Mouse (Mus musculus): Measurements from ENCODE around the gene Tmem39a. TPM values are rescaled to one million over a fixed set of nuclear protein-coding genes. Genes with fewer than 3 reads are reported as not detected.

Gene Tmem39a
- total and polyA plus RNA-seq, 2 experiments from 2014 or later, result 23.3 to 28.7 TPM

DNA sequence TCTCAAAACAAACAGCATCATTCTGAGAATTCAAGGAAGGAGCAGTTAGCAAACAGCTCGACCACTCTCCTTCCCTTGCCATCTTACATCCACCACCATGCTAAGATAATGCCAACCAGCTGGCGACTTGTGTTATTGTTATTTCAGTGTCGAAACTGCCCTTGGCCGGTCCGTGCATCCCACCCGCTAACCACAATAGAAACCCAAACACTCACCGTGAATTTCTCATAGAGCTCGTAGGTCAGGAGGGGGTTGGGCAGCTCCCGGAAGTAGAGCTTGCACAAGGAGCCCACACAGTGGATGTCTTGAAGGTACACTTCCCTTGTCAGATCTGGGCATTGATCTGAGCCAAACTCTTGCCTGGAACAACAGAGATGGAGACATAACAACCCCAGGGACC, 78.2 kb downstream of the Tmem39a start:
- Histone ChIP-seq H3K36me3 (replicated peaks; ENCODE audit: control insufficient read depth, insufficient read depth, low read length) (peaks cover 61% of the 10 kb centered on the region), H3K4me3 (ENCODE audit: low read depth, low read length) (no peak overlapping the region), H3K9me3 (replicated peaks; ENCODE audit: control insufficient read depth, low read length) (no peaks in the 10 kb centered on the region), H3K4me2 (ENCODE audit: low read depth, low read length) (no peak overlapping the region), H3K9ac (replicated peaks; ENCODE audit: low read depth, low read length) (no peak overlapping the region), H3K27me3 (ENCODE audit: control insufficient read depth, insufficient read depth, low read length) (no peaks in the 10 kb centered on the region), H3K27ac (ENCODE audit: low read depth) (peak overlapping the region; percentile 50), H3K4me1 (ENCODE audit: control insufficient read depth, insufficient read depth) (peaks cover 7% of the 10 kb centered on the region; the same call in 1 of the 2 replicates)
- no peak for TF ChIP-seq CTCF (IDR thresholded peaks at IDR 0.05; ENCODE audit: low read depth)
- TF ChIP-seq EP300 (IDR thresholded peaks at IDR 0.05; ENCODE audit: low read depth), result no peak
- WGBS, result 65% methylated on average over 9 of the region's 9 CpGs
- peak; percentile 34; the same call in 1 of the 2 replicates for ATAC-seq (ENCODE audit: insufficient read depth, low read depth)
- no peak for DNase-seq (ENCODE audit: low spot score)

DNA sequence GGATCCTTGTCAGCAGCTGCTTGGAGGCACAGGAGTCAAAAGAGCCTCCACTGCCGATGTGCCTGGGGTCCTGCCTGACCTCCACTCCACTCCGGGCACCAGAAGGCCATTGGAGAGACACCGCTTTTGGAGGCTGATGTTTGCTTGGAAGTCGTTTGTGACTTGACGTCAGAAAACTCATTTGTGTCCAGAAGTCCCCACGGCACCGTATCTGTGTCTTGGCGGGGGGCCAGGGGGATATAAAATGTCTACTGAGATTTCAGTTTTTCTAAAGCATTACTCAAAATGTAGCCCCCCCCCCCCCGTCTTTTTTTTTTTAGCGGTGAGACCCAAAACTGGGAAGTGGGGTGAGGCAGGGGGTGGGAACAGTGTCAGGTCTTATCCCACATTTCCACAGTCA, 78.6 kb downstream of the Tmem39a start:
- 49% methylated on average over 10 of the region's 10 CpGs for WGBS
- Histone ChIP-seq H3K9me3 (replicated peaks; ENCODE audit: control insufficient read depth, low read length) (no peaks in the 10 kb centered on the region), H3K9ac (replicated peaks; ENCODE audit: low read depth, low read length) (no peak overlapping the region), H3K27me3 (ENCODE audit: control insufficient read depth, insufficient read depth, low read length) (no peaks in the 10 kb centered on the region), H3K4me2 (ENCODE audit: low read depth, low read length) (no peak overlapping the region), H3K27ac (ENCODE audit: low read depth) (peak overlapping the region; percentile 50), H3K36me3 (replicated peaks; ENCODE audit: control insufficient read depth, insufficient read depth, low read length) (peaks cover 61% of the 10 kb centered on the region), H3K4me3 (ENCODE audit: low read depth, low read length) (no peak overlapping the region), H3K4me1 (ENCODE audit: control insufficient read depth, insufficient read depth) (peaks cover 7% of the 10 kb centered on the region; the same call in 1 of the 2 replicates)
- no peak for TF ChIP-seq CTCF (IDR thresholded peaks at IDR 0.05; ENCODE audit: low read depth)
- DNase-seq (ENCODE audit: low spot score) (no peak), ATAC-seq (ENCODE audit: insufficient read depth, low read depth) (no peak)

Other genes starting within 250 kb of the Tmem39a start
- gene Maats1, start 216.6 kb upstream of the Tmem39a start, total RNA-seq (2014; rRNA removed; ENCODE audit: low replicate concordance), result not detected in 2 replicates
- gene Maats1, start 216.6 kb upstream of the Tmem39a start, polyA plus RNA-seq (2015; fragmentation: Nextera tagmentation; extraction: Ambion mirVana), result 0.10 and 0.15 TPM in 2 replicates
- 84.7 and 177 TPM in 2 replicates for gene Cox17, start 211.7 kb upstream of the Tmem39a start, total RNA-seq (2014; rRNA removed; ENCODE audit: low replicate concordance)
- 579 and 627 TPM in 2 replicates for gene Cox17, start 211.7 kb upstream of the Tmem39a start, polyA plus RNA-seq (2015; fragmentation: Nextera tagmentation; extraction: Ambion mirVana)
- gene Gm21987, start 211.7 kb upstream of the Tmem39a start, total RNA-seq (2014; rRNA removed; ENCODE audit: low replicate concordance), result not detected in 2 replicates
- 5.1 and 6.2 TPM in 2 replicates for gene Gm21987, start 211.7 kb upstream of the Tmem39a start, polyA plus RNA-seq (2015; fragmentation: Nextera tagmentation; extraction: Ambion mirVana)
- gene Popdc2, start 196.5 kb upstream of the Tmem39a start, total RNA-seq (2014; rRNA removed; ENCODE audit: low replicate concordance), result 982 and 1,104 TPM in 2 replicates
- 564 and 675 TPM in 2 replicates for gene Popdc2, start 196.5 kb upstream of the Tmem39a start, polyA plus RNA-seq (2015; fragmentation: Nextera tagmentation; extraction: Ambion mirVana)
- gene Pla1a, start 125.6 kb upstream of the Tmem39a start, total RNA-seq (2014; rRNA removed; ENCODE audit: low replicate concordance), result 13.4 and 14.5 TPM in 2 replicates
- 4.6 and 4.9 TPM in 2 replicates for gene Pla1a, start 125.6 kb upstream of the Tmem39a start, polyA plus RNA-seq (2015; fragmentation: Nextera tagmentation; extraction: Ambion mirVana)
- gene Adprh, start 106.0 kb upstream of the Tmem39a start, total RNA-seq (2014; rRNA removed; ENCODE audit: low replicate concordance), result 30.9 and 42.6 TPM in 2 replicates
- gene Adprh, start 106.0 kb upstream of the Tmem39a start, polyA plus RNA-seq (2015; fragmentation: Nextera tagmentation; extraction: Ambion mirVana), result 69.5 and 72.1 TPM in 2 replicates
- gene Cd80, start 103.1 kb upstream of the Tmem39a start, total RNA-seq (2014; rRNA removed; ENCODE audit: low replicate concordance), result 0.15 TPM in 1 of 2 replicates, not detected in the other
- gene Cd80, start 103.1 kb upstream of the Tmem39a start, polyA plus RNA-seq (2015; fragmentation: Nextera tagmentation; extraction: Ambion mirVana), result 0.22 and 0.34 TPM in 2 replicates
- 46.2 and 90.1 TPM in 2 replicates for gene Timmdc1, start 36.0 kb upstream of the Tmem39a start, total RNA-seq (2014; rRNA removed; ENCODE audit: low replicate concordance)
- gene Timmdc1, start 36.0 kb upstream of the Tmem39a start, polyA plus RNA-seq (2015; fragmentation: Nextera tagmentation; extraction: Ambion mirVana), result 47.4 and 51.0 TPM in 2 replicates
- 17.6 and 20.5 TPM in 2 replicates for gene Poglut1, start 8.4 kb upstream of the Tmem39a start, total RNA-seq (2014; rRNA removed; ENCODE audit: low replicate concordance)
- gene Poglut1, start 8.4 kb upstream of the Tmem39a start, polyA plus RNA-seq (2015; fragmentation: Nextera tagmentation; extraction: Ambion mirVana), result 13.3 and 13.8 TPM in 2 replicates
- 60.6 and 63.5 TPM in 2 replicates for gene Arhgap31, start 154.6 kb downstream of the Tmem39a start, total RNA-seq (2014; rRNA removed; ENCODE audit: low replicate concordance)
- gene Arhgap31, start 154.6 kb downstream of the Tmem39a start, polyA plus RNA-seq (2015; fragmentation: Nextera tagmentation; extraction: Ambion mirVana), result 15.0 and 15.7 TPM in 2 replicates
- 12.4 and 26.6 TPM in 2 replicates for gene B4galt4, start 183.6 kb downstream of the Tmem39a start, total RNA-seq (2014; rRNA removed; ENCODE audit: low replicate concordance)
- 12.6 and 14.5 TPM in 2 replicates for gene B4galt4, start 183.6 kb downstream of the Tmem39a start, polyA plus RNA-seq (2015; fragmentation: Nextera tagmentation; extraction: Ambion mirVana)
- gene Upk1b, start 241.6 kb downstream of the Tmem39a start, total RNA-seq (2014; rRNA removed; ENCODE audit: low replicate concordance), result 19.4 and 75.5 TPM in 2 replicates
- gene Upk1b, start 241.6 kb downstream of the Tmem39a start, polyA plus RNA-seq (2015; fragmentation: Nextera tagmentation; extraction: Ambion mirVana), result 13.8 and 13.9 TPM in 2 replicates